ENCODE assay signal across 7 mouse cellular contexts in the genomic region with DNA sequence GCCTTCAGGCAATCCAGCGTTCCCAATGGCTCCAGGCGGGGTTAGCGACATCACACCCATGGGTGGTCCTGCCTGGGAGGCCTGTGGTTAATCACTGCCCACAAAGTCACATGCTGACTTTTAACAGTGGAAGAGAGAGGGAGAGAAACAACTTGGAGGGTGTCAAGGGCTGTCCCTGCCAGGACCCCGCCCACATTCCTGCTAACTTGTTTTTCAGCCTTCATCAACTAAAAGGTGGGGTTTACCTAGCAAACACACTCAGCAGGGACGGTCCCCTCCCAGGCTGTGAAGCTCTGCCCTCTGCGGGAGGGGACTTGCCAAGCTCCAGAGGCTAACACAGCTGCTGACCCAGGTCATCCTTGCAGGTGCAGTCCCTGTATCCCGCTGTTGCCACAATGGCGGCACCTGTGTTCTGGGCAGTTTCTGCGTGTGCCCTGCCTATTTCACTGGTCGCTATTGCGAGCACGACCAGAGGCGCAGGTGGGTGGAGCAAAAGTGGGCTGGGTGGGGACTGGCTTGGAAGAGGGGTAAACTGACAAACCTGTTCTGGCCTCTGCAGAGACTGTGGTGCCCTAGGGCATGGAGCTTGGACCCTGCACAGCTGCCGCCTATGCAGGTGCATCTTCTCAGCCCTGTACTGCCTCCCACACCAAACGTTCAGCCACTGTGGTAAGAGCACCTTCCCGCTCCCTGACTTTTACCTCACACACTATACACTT. TPM values are rescaled to one million over a fixed set of nuclear protein-coding genes. Genes with fewer than 3 reads are reported as not detected.
DNase-seq lines count a peak whose midpoint lies in the region; ATAC-seq and TF ChIP-seq lines count a peak whose summit lies in the region.

No protein-coding gene starts in this region.

- ATAC-seq in hindbrain, embryonic 11.5 days (ENCODE audit: low FRiP score) = no peak; the same call in 1 of the 2 replicates
- peak; percentile 37; the same call in 1 of the 2 replicates for ATAC-seq in limb, embryonic 14.5 days (ENCODE audit: low FRiP score, low read depth)
- ATAC-seq in neural tube, embryonic 15.5 days (ENCODE audit: low FRiP score) = peak; percentile 53

- no peaks in the 10 kb centered on the region for H3K36me3 ChIP-seq in E14TG2a.4 (ENCODE audit: insufficient read depth, low read length)
- no peaks in the 10 kb centered on the region for H3K36me3 ChIP-seq in hindbrain, embryonic 11.5 days (ENCODE audit: control insufficient read depth, insufficient read depth, low read length)
- no peaks in the 10 kb centered on the region for H3K36me3 ChIP-seq in limb, embryonic 14.5 days (ENCODE audit: control insufficient read depth, insufficient read depth, low read length)
- H3K36me3 ChIP-seq in neural tube, embryonic 15.5 days = no peaks in the 10 kb centered on the region

- no peak for TF ChIP-seq CTCF in E14TG2a.4 (conservative IDR thresholded peaks at IDR 0.05; ENCODE audit: low read length)

- H3K4me1 ChIP-seq in E14TG2a.4 (replicated peaks; ENCODE audit: low read depth, low read length) = peaks cover 41% of the 10 kb centered on the region
- 0 out of 2 replicates have a peak, but pooled peaks cover 3% of the 10 kb centered on the region for H3K4me1 ChIP-seq in hindbrain, embryonic 11.5 days (replicated peaks; ENCODE audit: control insufficient read depth, insufficient read depth, low read length)
- peaks cover 5% of the 10 kb centered on the region for H3K4me1 ChIP-seq in limb, embryonic 14.5 days (ENCODE audit: control insufficient read depth, insufficient read depth, low read length)
- H3K4me1 ChIP-seq in neural tube, embryonic 15.5 days = peaks cover 20% of the 10 kb centered on the region

- H3K4me2 ChIP-seq in hindbrain, embryonic 11.5 days (replicated peaks; ENCODE audit: low read depth, low read length) = no peak overlapping the region
- peak overlapping the region; percentile 20 for H3K4me2 ChIP-seq in limb, embryonic 14.5 days (replicated peaks; ENCODE audit: low read depth, low read length, severe bottlenecking)
- peak overlapping the region; percentile 64 for H3K4me2 ChIP-seq in neural tube, embryonic 15.5 days

- H3K27ac ChIP-seq in hindbrain, embryonic 11.5 days (ENCODE audit: low read depth, low read length) = no peak overlapping the region
- H3K27ac ChIP-seq in limb, embryonic 14.5 days (replicated peaks; ENCODE audit: low read depth, low read length) = no peak overlapping the region
- H3K27ac ChIP-seq in neural tube, embryonic 15.5 days (replicated peaks) = no peak overlapping the region

- H3K9ac ChIP-seq in hindbrain, embryonic 11.5 days (ENCODE audit: low read depth, low read length) = no peak overlapping the region
- H3K9ac ChIP-seq in limb, embryonic 14.5 days (ENCODE audit: low read depth, low read length, severe bottlenecking) = no peak overlapping the region
- no peak overlapping the region for H3K9ac ChIP-seq in neural tube, embryonic 15.5 days (replicated peaks)

- peaks cover 30% of the 10 kb centered on the region for H3K27me3 ChIP-seq in E14TG2a.4 (ENCODE audit: insufficient read depth, low read length)
- peaks cover 28% of the 10 kb centered on the region for H3K27me3 ChIP-seq in hindbrain, embryonic 11.5 days (ENCODE audit: control insufficient read depth, insufficient read depth, low read length)
- H3K27me3 ChIP-seq in limb, embryonic 14.5 days (ENCODE audit: control insufficient read depth, insufficient read depth, low read length) = peaks cover 28% of the 10 kb centered on the region
- peaks cover 40% of the 10 kb centered on the region for H3K27me3 ChIP-seq in neural tube, embryonic 15.5 days (replicated peaks)

- peak; percentile 18 for DNase-seq in WW6 (ENCODE audit: low read depth, low spot score)
- peak; percentile 40 for DNase-seq in hindbrain, embryonic 11.5 days (ENCODE audit: low spot score)
- DNase-seq in limb, embryonic 14.5 days (ENCODE audit: low spot score) = peak; percentile 23
- no peak for DNase-seq in adrenal gland, postnatal 4 days (ENCODE audit: low spot score in 2 of 2)
- no peak for DNase-seq in frontal cortex, adult 2 months (ENCODE audit: extremely low spot score in 1 of 2, low spot score in 1 of 2)

- peak overlapping the region; percentile 74 for H3K4me3 ChIP-seq in E14TG2a.4 (replicated peaks; ENCODE audit: low read length)
- H3K4me3 ChIP-seq in hindbrain, embryonic 11.5 days (ENCODE audit: low read depth, low read length) = no peak overlapping the region
- H3K4me3 ChIP-seq in limb, embryonic 14.5 days (replicated peaks; ENCODE audit: low read length) = peak overlapping the region; percentile 15
- H3K4me3 ChIP-seq in neural tube, embryonic 15.5 days (replicated peaks) = peak overlapping the region; percentile 32

- 5% methylated on average over 16 of the region's 16 CpGs for WGBS in hindbrain, embryonic 11.5 days
- WGBS in limb, embryonic 14.5 days = 7% methylated on average over 16 of the region's 16 CpGs
- 4% methylated on average over 16 of the region's 16 CpGs for WGBS in neural tube, embryonic 15.5 days

- no peak for TF ChIP-seq POLR2A in limb, embryonic 14.5 days (IDR thresholded peaks at IDR 0.05; ENCODE audit: borderline replicate concordance, extremely low read depth, insufficient read depth, insufficient read length)

- H3K9me3 ChIP-seq in E14TG2a.4 (ENCODE audit: low read length) = no peaks in the 10 kb centered on the region
- H3K9me3 ChIP-seq in hindbrain, embryonic 11.5 days (ENCODE audit: control insufficient read depth, low read length) = no peaks in the 10 kb centered on the region
- H3K9me3 ChIP-seq in limb, embryonic 14.5 days (ENCODE audit: control insufficient read depth, low read length) = no peaks in the 10 kb centered on the region
- no peaks in the 10 kb centered on the region for H3K9me3 ChIP-seq in neural tube, embryonic 15.5 days (replicated peaks)

RNA-seq across cellular contexts. Expression of a gene that starts 1.5 kb away (rescaled TPM):
- not detected in 2 replicates for polyA plus RNA-seq in hindbrain, embryonic 11.5 days (2014; fragmentation: Nextera tagmentation; extraction: Ambion mirVana)
- 0.09 and 0.40 TPM in 2 replicates for polyA plus RNA-seq in limb, embryonic 14.5 days (2012; rRNA removed)
- polyA plus RNA-seq in limb, embryonic 14.5 days (2014; fragmentation: Nextera tagmentation; extraction: Ambion mirVana) = 0.77 and 1.0 TPM in 2 replicates
- 0.29 and 0.52 TPM in 2 replicates for polyA plus RNA-seq in neural tube, embryonic 15.5 days (2015; fragmentation: Nextera tagmentation; extraction: Ambion mirVana)
- not detected for total RNA-seq in adrenal gland, postnatal 4 days (2021)
- polyA plus RNA-seq in frontal cortex, adult 2 months (2012; rRNA removed) = not detected in 2 replicates

RNA-seq across cellular contexts. Expression of a gene that starts 23.8 kb away (rescaled TPM):
- not detected in 2 replicates for polyA plus RNA-seq in hindbrain, embryonic 11.5 days (2014; fragmentation: Nextera tagmentation; extraction: Ambion mirVana)
- polyA plus RNA-seq in limb, embryonic 14.5 days (2012; rRNA removed) = not detected in 2 replicates
- 0.12 TPM in 1 of 2 replicates, not detected in the other for polyA plus RNA-seq in limb, embryonic 14.5 days (2014; fragmentation: Nextera tagmentation; extraction: Ambion mirVana)
- not detected in 2 replicates for polyA plus RNA-seq in neural tube, embryonic 15.5 days (2015; fragmentation: Nextera tagmentation; extraction: Ambion mirVana)
- not detected for total RNA-seq in adrenal gland, postnatal 4 days (2021)
- not detected in 2 replicates for polyA plus RNA-seq in frontal cortex, adult 2 months (2012; rRNA removed)

RNA-seq across cellular contexts. Expression of a gene that starts 38.7 kb away (rescaled TPM):
- not detected in 2 replicates for polyA plus RNA-seq in hindbrain, embryonic 11.5 days (2014; fragmentation: Nextera tagmentation; extraction: Ambion mirVana)
- polyA plus RNA-seq in limb, embryonic 14.5 days (2012; rRNA removed) = not detected in 2 replicates
- polyA plus RNA-seq in limb, embryonic 14.5 days (2014; fragmentation: Nextera tagmentation; extraction: Ambion mirVana) = not detected in 2 replicates
- polyA plus RNA-seq in neural tube, embryonic 15.5 days (2015; fragmentation: Nextera tagmentation; extraction: Ambion mirVana) = not detected in 2 replicates
- not detected for total RNA-seq in adrenal gland, postnatal 4 days (2021)
- not detected in 2 replicates for polyA plus RNA-seq in frontal cortex, adult 2 months (2012; rRNA removed)

RNA-seq across cellular contexts. Expression of a gene that starts 42.5 kb away (rescaled TPM):
- polyA plus RNA-seq in hindbrain, embryonic 11.5 days (2014; fragmentation: Nextera tagmentation; extraction: Ambion mirVana) = 4.1 and 4.3 TPM in 2 replicates
- 0.06 TPM in 1 of 2 replicates, not detected in the other for polyA plus RNA-seq in limb, embryonic 14.5 days (2012; rRNA removed)
- not detected in 2 replicates for polyA plus RNA-seq in limb, embryonic 14.5 days (2014; fragmentation: Nextera tagmentation; extraction: Ambion mirVana)
- polyA plus RNA-seq in neural tube, embryonic 15.5 days (2015; fragmentation: Nextera tagmentation; extraction: Ambion mirVana) = 24.6 and 28.8 TPM in 2 replicates
- 1 to 10 TPM; 1.7 to 1.8 TPM for total RNA-seq in adrenal gland, postnatal 4 days (2021)
- 11.8 and 13.4 TPM in 2 replicates for polyA plus RNA-seq in frontal cortex, adult 2 months (2012; rRNA removed)

Comparison
In these comparisons a context has a peak if more than half of its experiments do, and no peak if none do; other contexts are left out.
1. DNase-seq: peak in WW6 (single experiment), hindbrain, embryonic 11.5 days (single experiment) and limb, embryonic 14.5 days (single experiment); none in adrenal gland, postnatal 4 days (0 of 2) and frontal cortex, adult 2 months (0 of 2).